ENCODE assay signal across 7 mouse cellular contexts in genomic region chr1:62704117-62704888, GRCm38 (mm10). TPM values are rescaled to one million over a fixed set of nuclear protein-coding genes. Genes with fewer than 3 reads are reported as not detected.
DNase-seq lines count a peak whose midpoint lies in the region; ATAC-seq and TF ChIP-seq lines count a peak whose summit lies in the region.

No protein-coding gene starts in this region.

- H3K27me3 ChIP-seq in lung, embryonic 15.5 days, result peaks cover 22% of the 10 kb centered on the region
- H3K27me3 ChIP-seq in forebrain, embryonic 11.5 days (ENCODE audit: control insufficient read depth, insufficient read depth, low read length), result peaks cover 46% of the 10 kb centered on the region
- no peaks in the 10 kb centered on the region for H3K27me3 ChIP-seq in limb, embryonic 11.5 days (ENCODE audit: control insufficient read depth, insufficient read depth, low read length)
- peaks cover 55% of the 10 kb centered on the region for H3K27me3 ChIP-seq in small intestine, adult 2 months (ENCODE audit: control insufficient read depth, insufficient read depth, low read length)

- H3K36me3 ChIP-seq in lung, embryonic 15.5 days, result no peaks in the 10 kb centered on the region
- no peaks in the 10 kb centered on the region for H3K36me3 ChIP-seq in forebrain, embryonic 11.5 days (ENCODE audit: control insufficient read depth, insufficient read depth, low read length)
- no peaks in the 10 kb centered on the region for H3K36me3 ChIP-seq in limb, embryonic 11.5 days (ENCODE audit: control insufficient read depth, insufficient read depth, low read length)
- H3K36me3 ChIP-seq in small intestine, adult 2 months (ENCODE audit: control insufficient read depth, insufficient read depth, low read length), result no peaks in the 10 kb centered on the region

- peak overlapping the region; percentile 71 for H3K27ac ChIP-seq in lung, embryonic 15.5 days
- H3K27ac ChIP-seq in forebrain, embryonic 11.5 days (ENCODE audit: low read depth, low read length), result no peak overlapping the region
- H3K27ac ChIP-seq in limb, embryonic 11.5 days (replicated peaks; ENCODE audit: low read depth, low read length), result no peak overlapping the region; the same call in 1 of the 2 replicates
- peak overlapping the region; percentile 58 for H3K27ac ChIP-seq in small intestine, adult 2 months (ENCODE audit: insufficient read depth, low read depth, low read length)

- peaks cover 54% of the 10 kb centered on the region for H3K4me1 ChIP-seq in lung, embryonic 15.5 days
- H3K4me1 ChIP-seq in forebrain, embryonic 11.5 days (replicated peaks; ENCODE audit: control insufficient read depth, insufficient read depth, low read length), result peaks cover 20% of the 10 kb centered on the region
- H3K4me1 ChIP-seq in limb, embryonic 11.5 days (ENCODE audit: control insufficient read depth, insufficient read depth, low read length), result peaks cover 24% of the 10 kb centered on the region
- H3K4me1 ChIP-seq in small intestine, adult 2 months (ENCODE audit: control insufficient read depth, insufficient read depth, insufficient read length, low read length), result peaks cover 13% of the 10 kb centered on the region; the same call in 1 of the 2 replicates

- H3K9me3 ChIP-seq in lung, embryonic 15.5 days, result no peaks in the 10 kb centered on the region
- H3K9me3 ChIP-seq in forebrain, embryonic 11.5 days (ENCODE audit: control insufficient read depth, low read length), result no peaks in the 10 kb centered on the region
- no peaks in the 10 kb centered on the region for H3K9me3 ChIP-seq in limb, embryonic 11.5 days (ENCODE audit: control insufficient read depth, low read length)

- TF ChIP-seq POLR2A in small intestine, adult 2 months (IDR thresholded peaks at IDR 0.05; ENCODE audit: low read depth, low read length), result no peak

- H3K9ac ChIP-seq in lung, embryonic 15.5 days, result peak overlapping the region; percentile 70; the same call in 1 of the 2 replicates
- H3K9ac ChIP-seq in forebrain, embryonic 11.5 days (ENCODE audit: low read length), result peak overlapping the region; percentile 67; the same call in 1 of the 2 replicates
- peak overlapping the region; percentile 84 for H3K9ac ChIP-seq in limb, embryonic 11.5 days (ENCODE audit: low read length)

- H3K4me2 ChIP-seq in lung, embryonic 15.5 days, result peak overlapping the region; percentile 96
- peak overlapping the region; percentile 98 for H3K4me2 ChIP-seq in forebrain, embryonic 11.5 days (ENCODE audit: low read depth, low read length, severe bottlenecking)
- peak overlapping the region; percentile 95 for H3K4me2 ChIP-seq in limb, embryonic 11.5 days (ENCODE audit: low read depth, severe bottlenecking)

- no peak for ATAC-seq in lung, embryonic 15.5 days (ENCODE audit: borderline replicate concordance, extremely low read depth, low FRiP score, low TSS enrichment)
- no peak for ATAC-seq in forebrain, embryonic 11.5 days (replicated peaks; ENCODE audit: low FRiP score)
- ATAC-seq in limb, embryonic 11.5 days (ENCODE audit: insufficient number of reproducible peaks, low FRiP score, low TSS enrichment, low read depth), result no peak

- H3K4me3 ChIP-seq in lung, embryonic 15.5 days, result peak overlapping the region; percentile 63
- peak overlapping the region; percentile 63 for H3K4me3 ChIP-seq in forebrain, embryonic 11.5 days (ENCODE audit: low read depth, low read length)
- peak overlapping the region; percentile 61 for H3K4me3 ChIP-seq in limb, embryonic 11.5 days (ENCODE audit: low read depth, low read length)
- peak overlapping the region; percentile 69 for H3K4me3 ChIP-seq in small intestine, adult 2 months (ENCODE audit: low read depth, low read length)

- no peak for DNase-seq in lung, postnatal 36 days
- no peak for DNase-seq in forebrain, embryonic 11.5 days (ENCODE audit: low spot score)
- no peak for DNase-seq in limb, embryonic 11.5 days (ENCODE audit: low spot score)
- DNase-seq in right cerebral cortex, postnatal 36 days (ENCODE audit: low spot score in 2 of 2), result no peak
- DNase-seq in cerebellum, postnatal 4 days (ENCODE audit: low spot score in 2 of 2), result no peak

- TF ChIP-seq CTCF in small intestine, adult 2 months (IDR thresholded peaks at IDR 0.05; ENCODE audit: extremely low read depth, insufficient read length, insufficient replicate concordance, low read depth, low read length), result no peak

- WGBS in lung, embryonic 15.5 days, result 7% methylated on average over 9 of the region's 9 CpGs
- WGBS in forebrain, embryonic 11.5 days, result 1% methylated on average over 9 of the region's 9 CpGs
- 0% methylated on average over 9 of the region's 9 CpGs for WGBS in limb, embryonic 11.5 days
- 24% methylated on average over 9 of the region's 9 CpGs for WGBS in small intestine, adult 2 months

RNA-seq across cellular contexts. Expression of gene Nrp2, which starts 1.2 kb away (rescaled TPM):
- 11.5 and 12.4 TPM in 2 replicates for polyA plus RNA-seq in lung, embryonic 15.5 days (2015; fragmentation: Nextera tagmentation; extraction: Ambion mirVana)
- polyA plus RNA-seq in forebrain, embryonic 11.5 days (2014; fragmentation: Nextera tagmentation; extraction: Ambion mirVana), result 20.7 and 21.1 TPM in 2 replicates
- polyA plus RNA-seq in limb, embryonic 11.5 days (2014; fragmentation: Nextera tagmentation; extraction: Ambion mirVana), result 58.9 and 65.0 TPM in 2 replicates
- polyA plus RNA-seq in small intestine, adult 2 months (2012; rRNA removed), result 5.6 and 6.6 TPM in 2 replicates

Comparison
In these comparisons a context has a peak if more than half of its experiments do, and no peak if none do; other contexts are left out.
1. H3K27ac ChIP-seq: peak in lung, embryonic 15.5 days (single experiment) and small intestine, adult 2 months (single experiment); none in forebrain, embryonic 11.5 days (single experiment) and limb, embryonic 11.5 days (single experiment).
2. Peak in every context shown above with its lines, with median percentiles within 50 percentile points of each other: H3K4me2 ChIP-seq, H3K4me3 ChIP-seq and H3K9ac ChIP-seq.